Mouse (Mus musculus) kidney, adult 2 months (tissue): ENCODE measurements at regions not wholly inside any gene's neighbourhood (a gene's known extent, or its start where the extent isn't known, plus 50 kb on each side); places are given as distances from the start of the nearest gene placed in this dataset.

Source experiments
- DNase-seq: peaks from one replicate; pipeline ENCODE4 v3.0.0; 2021
- H3K27ac ChIP-seq: fragments of 200-500 bp; 2 replicates; pipeline ENCODE4 v1.5.1; 2012; ENCODE audit warnings: low read depth, low read length, control low read depth, inconsistent platforms; ENCODE audit not compliant: insufficient read depth
- H3K27me3 ChIP-seq: fragments of 200-500 bp; replicated peaks from 2 replicates; pipeline ENCODE4 v1.6.1; 2012; ENCODE audit warnings: mild to moderate bottlenecking, moderate library complexity, low read length, inconsistent platforms; ENCODE audit not compliant: control insufficient read depth, insufficient read depth
- H3K36me3 ChIP-seq: fragments of 200-500 bp; 2 replicates; pipeline ENCODE4 v1.6.1; 2012; ENCODE audit warnings: mild to moderate bottlenecking, moderate library complexity, low read length, inconsistent platforms; ENCODE audit not compliant: control insufficient read depth, insufficient read depth
- H3K4me1 ChIP-seq: fragments of 200-500 bp; 2 replicates; pipeline ENCODE4 v1.6.1; 2011; ENCODE audit warnings: low read length; ENCODE audit not compliant: control insufficient read depth, insufficient read depth
- H3K4me3 ChIP-seq: fragments of 200-500 bp; 2 replicates; pipeline ENCODE4 v1.5.1; 2011; ENCODE audit warnings: mild to moderate bottlenecking, low read depth, low read length, control low read depth; ENCODE audit not compliant: insufficient read depth
- CTCF ChIP-seq: fragments of 200-500 bp; conservative IDR thresholded peaks from 2 replicates; pipeline ENCODE4 v1.5.1; 2011; ENCODE audit warnings: low read depth, mild to moderate bottlenecking, control low read depth, low read length, moderate library complexity, mixed read lengths; ENCODE audit not compliant: insufficient read depth, insufficient read length
- POLR2A ChIP-seq: fragments of 200-500 bp; IDR thresholded peaks from one replicate; pipeline ENCODE4 v1.6.1; 2011; ENCODE audit warnings: low read depth, low read length, control low read depth
- WGBS: fragments of 180-500 bp; shearing (Covaris S2); methylation state at CpG from one replicate; pipeline ENCODE4 v1.1.7; 2018; 5-methylcytosine and 5-hydroxymethylcytosine counted together

GRCm38 (mm10) chr11:85966207-85966606, 80.0 kb downstream of the Tbx4 start:
- Histone ChIP-seq H3K4me3 (no peak overlapping the region), H3K4me1 (no peaks in the 10 kb centered on the region), H3K27me3 (no peaks in the 10 kb centered on the region), H3K27ac (no peak overlapping the region), H3K36me3 (no peaks in the 10 kb centered on the region)
- TF ChIP-seq POLR2A: no peak
- TF ChIP-seq CTCF: no peak
- WGBS: 82% methylated on average over 5 of the region's 5 CpGs
- DNase-seq: no peak

GRCm38 (mm10) chr11:85970287-85970686, 84.1 kb downstream of the Tbx4 start:
- no peak for DNase-seq
- Histone ChIP-seq H3K4me1 (peaks cover 3% of the 10 kb centered on the region; the same call in 1 of the 2 replicates), H3K36me3 (no peaks in the 10 kb centered on the region), H3K27ac (no peak overlapping the region), H3K27me3 (no peaks in the 10 kb centered on the region), H3K4me3 (no peak overlapping the region)
- TF ChIP-seq CTCF: no peak
- no peak for TF ChIP-seq POLR2A
- WGBS: 69% methylated on average over 2 of the region's 2 CpGs

GRCm38 (mm10) chr11:85972385-85972784, 86.2 kb downstream of the Tbx4 start:
- peak; percentile 87 for TF ChIP-seq CTCF
- no peak for TF ChIP-seq POLR2A
- no peak overlapping the region for H3K4me3 ChIP-seq
- peaks cover 3% of the 10 kb centered on the region; the same call in 1 of the 2 replicates for H3K4me1 ChIP-seq
- H3K36me3 ChIP-seq: no peaks in the 10 kb centered on the region
- no peak overlapping the region for H3K27ac ChIP-seq
- no peaks in the 10 kb centered on the region for H3K27me3 ChIP-seq
- WGBS: 30% methylated on average over 7 of the region's 7 CpGs
- peak; percentile 74 for DNase-seq

- 42% methylated on average over 5 of the region's 5 CpGs for WGBS
- Histone ChIP-seq H3K36me3 (no peaks in the 10 kb centered on the region), H3K4me3 (no peak overlapping the region), H3K27me3 (no peaks in the 10 kb centered on the region), H3K4me1 (peaks cover 3% of the 10 kb centered on the region; the same call in 1 of the 2 replicates), H3K27ac (no peak overlapping the region)
- TF ChIP-seq POLR2A (no peak), CTCF (no peak)
- DNase-seq: peak; percentile 59
These were observed 87.5 kb downstream of the Tbx4 start for GRCm38 (mm10) chr11:85973736-85974135.

GRCm38 (mm10) chr11:85976693-85977434, 90.6 kb downstream of the Tbx4 start:
- Histone ChIP-seq H3K27ac (no peak overlapping the region), H3K4me1 (peaks cover 3% of the 10 kb centered on the region; the same call in 1 of the 2 replicates), H3K4me3 (no peak overlapping the region), H3K36me3 (no peaks in the 10 kb centered on the region), H3K27me3 (no peaks in the 10 kb centered on the region)
- no peak for DNase-seq
- WGBS: 63% methylated on average over 18 of the region's 18 CpGs
- no peak for TF ChIP-seq POLR2A
- TF ChIP-seq CTCF: no peak

- Histone ChIP-seq H3K4me1 (no peaks in the 10 kb centered on the region), H3K27me3 (no peaks in the 10 kb centered on the region), H3K4me3 (no peak overlapping the region), H3K36me3 (no peaks in the 10 kb centered on the region), H3K27ac (no peak overlapping the region)
- WGBS: 47% methylated on average over 11 of the region's 11 CpGs
- no peak for DNase-seq
- TF ChIP-seq POLR2A: no peak
- TF ChIP-seq CTCF: no peak
These were observed 94.2 kb downstream of the Tbx4 start for GRCm38 (mm10) chr11:85980388-85980787.

- Histone ChIP-seq H3K4me1 (no peaks in the 10 kb centered on the region), H3K4me3 (no peak overlapping the region), H3K27ac (no peak overlapping the region), H3K27me3 (no peaks in the 10 kb centered on the region), H3K36me3 (no peaks in the 10 kb centered on the region)
- TF ChIP-seq POLR2A (no peak), CTCF (no peak)
- WGBS: 90% methylated on average over 4 of the region's 4 CpGs
- no peak for DNase-seq
These were observed 95.3 kb downstream of the Tbx4 start for GRCm38 (mm10) chr11:85981561-85981960.
